8 mouse cellular contexts compared by ENCODE assay signal in the genomic region with DNA sequence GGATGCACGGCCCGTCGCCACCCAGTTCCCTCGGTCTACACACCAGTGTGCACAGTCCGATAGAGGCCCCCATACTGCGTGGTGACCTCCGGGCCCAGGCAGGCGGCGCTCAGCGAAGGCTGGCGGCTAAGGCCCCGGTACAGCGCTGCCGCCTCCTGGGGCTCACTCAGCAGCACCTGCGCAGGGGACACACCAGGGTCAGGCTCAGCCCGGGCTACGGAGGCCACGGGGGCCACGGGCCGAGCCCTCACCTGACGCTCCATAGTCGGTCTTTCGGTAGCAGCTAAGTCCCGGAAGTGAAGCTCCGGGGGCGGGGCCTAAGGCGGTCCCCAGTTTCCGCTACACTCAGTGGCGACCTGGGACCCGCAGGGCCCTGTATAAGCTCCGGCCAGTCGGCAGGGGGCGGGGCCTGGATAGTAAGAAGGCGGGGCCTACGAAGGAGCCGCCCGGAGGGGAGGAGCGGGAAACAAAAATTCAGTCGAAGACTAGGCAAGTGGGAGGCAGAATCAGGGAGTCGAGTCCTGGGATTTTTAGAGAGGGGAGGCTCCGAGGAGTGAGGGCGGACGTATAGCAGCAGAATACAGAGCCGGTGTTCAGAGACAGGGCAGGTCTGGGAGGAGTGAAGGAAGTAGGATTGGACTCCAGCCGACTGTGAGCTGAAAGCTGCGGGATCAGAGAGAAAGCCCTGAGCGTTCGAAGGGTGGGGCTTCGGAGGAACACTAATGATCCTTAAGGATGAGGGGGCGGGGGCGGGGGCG. TPM values are rescaled to one million over a fixed set of nuclear protein-coding genes. Genes with fewer than 3 reads are reported as not detected.
DNase-seq lines count a peak whose midpoint lies in the region; ATAC-seq and TF ChIP-seq lines count a peak whose summit lies in the region.

TSS of gene Apeh (minus strand) at position 423 of the 758 bp plus-strand sequence.

- H3K9ac ChIP-seq in ES-Bruce4 (ENCODE audit: low read depth, poor library complexity, severe bottlenecking): peak within 1 kb of the TSS; percentile 87
- H3K9ac ChIP-seq in forebrain, embryonic 13.5 days: peak within 1 kb of the TSS; percentile 77
- H3K9ac ChIP-seq in liver, postnatal 0 days (replicated peaks): peak within 1 kb of the TSS; percentile 92
- H3K9ac ChIP-seq in neural tube, embryonic 14.5 days (replicated peaks; ENCODE audit: low read depth, low read length): peak within 1 kb of the TSS; percentile 72

- H3K36me3 ChIP-seq in ES-Bruce4 (ENCODE audit: control insufficient read depth, insufficient read depth, low read length, poor library complexity, severe bottlenecking): peaks cover 10% of the 10 kb centered on the region
- peaks cover 47% of the 10 kb centered on the region for H3K36me3 ChIP-seq in forebrain, embryonic 13.5 days (ENCODE audit: poor library complexity, severe bottlenecking)
- H3K36me3 ChIP-seq in liver, postnatal 0 days (replicated peaks; ENCODE audit: insufficient read depth, low read length): peaks cover 37% of the 10 kb centered on the region
- H3K36me3 ChIP-seq in neural tube, embryonic 14.5 days (ENCODE audit: control insufficient read depth, insufficient read depth, low read length): peaks cover 44% of the 10 kb centered on the region

- no peak for TF ChIP-seq EP300 in ES-Bruce4 (IDR thresholded peaks at IDR 0.05; ENCODE audit: insufficient read depth, low read depth, low read length)
- no peak; the same call in 1 of the 2 replicates for TF ChIP-seq EP300 in liver, postnatal 0 days (IDR thresholded peaks at IDR 0.05; ENCODE audit: low read depth)

- H3K4me3 ChIP-seq in ES-Bruce4 (ENCODE audit: low read depth, low read length): peak within 1 kb of the TSS; percentile 99
- H3K4me3 ChIP-seq in forebrain, embryonic 13.5 days: peak within 1 kb of the TSS; percentile 64
- peak within 1 kb of the TSS; percentile 76 for H3K4me3 ChIP-seq in liver, postnatal 0 days (ENCODE audit: low read depth, low read length)
- peak within 1 kb of the TSS; percentile 67 for H3K4me3 ChIP-seq in neural tube, embryonic 14.5 days (ENCODE audit: low read depth, low read length)

- 2% methylated on average over 49 of the region's 52 CpGs for WGBS in forebrain, embryonic 13.5 days
- under 1% methylated on average over 51 of the region's 52 CpGs for WGBS in large intestine, adult 2 months
- under 1% methylated on average over 52 of the region's 52 CpGs for WGBS in liver, postnatal 0 days (ENCODE audit: insufficient replicate concordance)
- under 1% methylated on average over 52 of the region's 52 CpGs for WGBS in neural tube, embryonic 14.5 days

- H3K4me1 ChIP-seq in ES-Bruce4 (ENCODE audit: control insufficient read depth, insufficient read depth, low read length): peaks cover 3% of the 10 kb centered on the region
- H3K4me1 ChIP-seq in forebrain, embryonic 13.5 days: peaks cover 25% of the 10 kb centered on the region
- H3K4me1 ChIP-seq in liver, postnatal 0 days (ENCODE audit: insufficient read depth): peaks cover 33% of the 10 kb centered on the region
- H3K4me1 ChIP-seq in neural tube, embryonic 14.5 days (ENCODE audit: control insufficient read depth, insufficient read depth, low read length): peaks cover 13% of the 10 kb centered on the region

- H3K4me2 ChIP-seq in forebrain, embryonic 13.5 days: peak within 1 kb of the TSS; percentile 98
- peak within 1 kb of the TSS; percentile 92 for H3K4me2 ChIP-seq in liver, postnatal 0 days (ENCODE audit: low read depth, low read length)
- H3K4me2 ChIP-seq in neural tube, embryonic 14.5 days (ENCODE audit: low read depth, low read length): peak within 1 kb of the TSS; percentile 62

- ATAC-seq in cerebellum, adult (ENCODE audit: insufficient number of reproducible peaks, low FRiP score, low TSS enrichment): peak; percentile 74
- peak; percentile 95 for ATAC-seq in forebrain, embryonic 13.5 days
- peak; percentile 83 for ATAC-seq in liver, postnatal 0 days
- ATAC-seq in neural tube, embryonic 14.5 days (ENCODE audit: low read depth): peak; percentile 93

- intact Hi-C loops in heart, postnatal 10 days (cut with DNase I): no loop called here

- peak; percentile 96 to 97 for DNase-seq in heart, postnatal 10 days
- DNase-seq in large intestine, adult 2 months (ENCODE audit: low read depth, low spot score): peak; percentile 80
- DNase-seq in liver, postnatal 0 days: peak; percentile 99
- peak; percentile 98 for DNase-seq in testis, postnatal 10 days (ENCODE audit: low spot score)

- no peaks in the 10 kb centered on the region for H3K9me3 ChIP-seq in ES-Bruce4 (replicated peaks; ENCODE audit: control insufficient read depth, insufficient read depth, low read length, poor library complexity, severe bottlenecking)
- no peaks in the 10 kb centered on the region for H3K9me3 ChIP-seq in forebrain, embryonic 13.5 days (replicated peaks)
- H3K9me3 ChIP-seq in liver, postnatal 0 days (ENCODE audit: low read length): no peaks in the 10 kb centered on the region
- H3K9me3 ChIP-seq in neural tube, embryonic 14.5 days (ENCODE audit: control insufficient read depth, low read length): no peaks in the 10 kb centered on the region

- no peak for TF ChIP-seq CTCF in ES-Bruce4 (IDR thresholded peaks at IDR 0.05; ENCODE audit: low read depth, low read length)
- TF ChIP-seq CTCF in liver, postnatal 0 days (IDR thresholded peaks at IDR 0.05; ENCODE audit: low read depth): peak; percentile 33; the same call in 1 of the 2 replicates

- H3K27ac ChIP-seq in ES-Bruce4 (ENCODE audit: insufficient read depth, low read length): 0 out of 2 replicates have a peak within 1 kb of the TSS, but pooled peaks have one; percentile 7
- peak within 1 kb of the TSS; percentile 55 for H3K27ac ChIP-seq in forebrain, embryonic 13.5 days
- H3K27ac ChIP-seq in liver, postnatal 0 days (ENCODE audit: low read depth): peak within 1 kb of the TSS; percentile 98
- peak within 1 kb of the TSS; percentile 69 for H3K27ac ChIP-seq in neural tube, embryonic 14.5 days (ENCODE audit: low read depth, low read length)

- no peaks in the 10 kb centered on the region for H3K27me3 ChIP-seq in ES-Bruce4 (ENCODE audit: control insufficient read depth, insufficient read depth, low read length, poor library complexity, severe bottlenecking)
- H3K27me3 ChIP-seq in forebrain, embryonic 13.5 days: no peaks in the 10 kb centered on the region
- no peaks in the 10 kb centered on the region for H3K27me3 ChIP-seq in liver, postnatal 0 days (ENCODE audit: insufficient read depth, low read length)
- H3K27me3 ChIP-seq in neural tube, embryonic 14.5 days (ENCODE audit: control insufficient read depth, insufficient read depth, low read length): no peaks in the 10 kb centered on the region

- peak; percentile 16 for TF ChIP-seq POLR2A in ES-Bruce4 (IDR thresholded peaks at IDR 0.05; ENCODE audit: insufficient read depth, low read length)

RNA-seq across cellular contexts. Expression of gene Apeh, which starts in this region (rescaled TPM):
- 37.6 and 48.1 TPM in 2 replicates for polyA plus RNA-seq in ES-Bruce4 (2011; ENCODE audit: insufficient read depth, insufficient read length, low read depth, missing spikeins)
- polyA plus RNA-seq in forebrain, embryonic 13.5 days (2015; fragmentation: Nextera tagmentation; extraction: Ambion mirVana): 49.9 and 60.2 TPM in 2 replicates
- 10 to 100 TPM; 44.6 to 53.1 TPM for total RNA-seq in heart, postnatal 10 days (2021)
- 173 and 195 TPM in 2 replicates for polyA plus RNA-seq in large intestine, adult 2 months (2012; rRNA removed)
- polyA plus RNA-seq in liver, postnatal 0 days (2015; fragmentation: Nextera tagmentation; extraction: Ambion mirVana): 67.7 and 75.2 TPM in 2 replicates
- 47.9 and 51.7 TPM in 2 replicates for polyA plus RNA-seq in neural tube, embryonic 14.5 days (2014; fragmentation: Nextera tagmentation; extraction: Ambion mirVana)

Comparison
In these comparisons a context has a peak if more than half of its experiments do, and no peak if none do; other contexts are left out.
1. Peak in every context shown above with its lines: DNase-seq, ATAC-seq, H3K4me3 ChIP-seq and H3K27ac ChIP-seq.
2. H3K27ac ChIP-seq: peak in every context shown above with its lines; median percentile 98 in liver, postnatal 0 days; 69 in neural tube, embryonic 14.5 days; 55 in forebrain, embryonic 13.5 days; 7 in ES-Bruce4.